Mouse (Mus musculus) kidney, postnatal 0 days (tissue): ENCODE data around the gene Inafm2. TPM values are rescaled to one million over a fixed set of nuclear protein-coding genes. Genes with fewer than 3 reads are reported as not detected.

Experiments
- ATAC-seq: fragments of 200-750 bp; cut with Nextera tagmentation; replicated peaks from 2 replicates; pipeline ENCODE4 v1.8.0; 2017; ENCODE audit warnings: low read depth, moderate number of reproducible peaks, moderate TSS enrichment, moderate library complexity; ENCODE audit not compliant: low FRiP score
- DNase-seq: peaks from one replicate; pipeline ENCODE4 v3.0.0-alpha.2; 2016; ENCODE audit warnings: low spot score
- H3K27ac ChIP-seq: fragments of 300-500 bp; sonication (generic); 2 replicates; pipeline ENCODE4 v1.5.1; 2014; ENCODE audit warnings: mild to moderate bottlenecking
- H3K27me3 ChIP-seq: fragments of 300-500 bp; sonication (generic); 2 replicates; pipeline ENCODE4 v1.6.1; 2014; ENCODE audit warnings: low read length, mixed read lengths; ENCODE audit not compliant: insufficient read depth
- H3K36me3 ChIP-seq: fragments of 300-500 bp; sonication (generic); 2 replicates; pipeline ENCODE4 v1.6.1; 2014; ENCODE audit warnings: low read length, mixed read lengths; ENCODE audit not compliant: insufficient read depth
- H3K4me1 ChIP-seq: fragments of 300-500 bp; sonication (generic); replicated peaks from 2 replicates; pipeline ENCODE4 v1.6.1; 2014; ENCODE audit warnings: antibody characterized with exemption, low read length, mixed read lengths; ENCODE audit not compliant: insufficient read depth
- H3K4me2 ChIP-seq: fragments of 300-500 bp; sonication (generic); 2 replicates; pipeline ENCODE4 v1.6.1; 2014; ENCODE audit warnings: mild to moderate bottlenecking, low read length, moderate library complexity, mixed read lengths
- H3K4me3 ChIP-seq: fragments of 300-500 bp; sonication (generic); replicated peaks from 2 replicates; pipeline ENCODE4 v1.5.1; 2014; ENCODE audit warnings: low read depth, low read length
- H3K9ac ChIP-seq: fragments of 300-500 bp; sonication (generic); 2 replicates; pipeline ENCODE4 v1.6.1; 2014; ENCODE audit warnings: low read depth, low read length
- H3K9me3 ChIP-seq: fragments of 300-500 bp; sonication (generic); replicated peaks from 2 replicates; pipeline ENCODE4 v1.6.1; 2016; ENCODE audit warnings: low read length, inconsistent platforms, mixed read lengths
- CTCF ChIP-seq: IDR thresholded peaks from 2 replicates; pipeline ENCODE4 v1.5.1; 2016; ENCODE audit warnings: antibody characterized with exemption, low read depth, mild to moderate bottlenecking, moderate library complexity
- WGBS: fragments of 180-500 bp; shearing (Covaris S2); extraction: QIAGEN DNeasy Blood & Tissue Kit; methylation state at CpG from one replicate; pipeline ENCODE4 v1.1.7; 2014; 5-methylcytosine and 5-hydroxymethylcytosine counted together
- polyA plus RNA-seq: library from polyadenylated mRNA; unstranded; fragments of >200 nt; fragmentation: Nextera tagmentation; extraction: Ambion mirVana; gene quantifications from 2 replicates; pipeline ENCODE4 v1.2.1, GENCODE M21; 2015

Inafm2 gene
- polyA plus RNA-seq, 1 experiment from 2014 or later: 16.1 TPM

DNA sequence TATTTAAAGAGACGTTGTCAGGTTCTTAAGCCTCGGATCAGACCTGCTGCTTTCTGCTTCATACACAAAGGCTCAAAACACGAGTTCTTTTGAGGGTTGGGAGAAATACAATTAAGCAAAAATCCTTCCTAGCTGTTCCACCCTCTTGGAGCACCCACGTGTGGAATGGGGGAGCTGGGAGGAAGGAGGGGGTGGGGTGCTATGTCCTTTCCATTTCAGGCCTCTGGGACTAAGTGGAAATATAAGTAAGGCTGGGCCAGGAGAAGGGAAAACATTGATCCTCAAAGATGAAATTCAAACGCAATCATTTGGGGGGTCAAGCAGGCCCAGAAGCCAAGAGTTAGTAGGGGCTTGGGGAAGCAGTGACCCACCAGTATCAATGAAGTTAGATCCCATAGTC lies 44.4 kb upstream of the Inafm2 start:
- TF ChIP-seq CTCF: no peak
- H3K27ac ChIP-seq: no peak overlapping the region
- 22% methylated on average over 5 of the region's 5 CpGs for WGBS
- no peak overlapping the region for H3K4me2 ChIP-seq
- DNase-seq: no peak
- H3K36me3 ChIP-seq: no peaks in the 10 kb centered on the region
- no peak overlapping the region for H3K4me3 ChIP-seq
- no peak for ATAC-seq
- peaks cover 60% of the 10 kb centered on the region for H3K27me3 ChIP-seq
- H3K9me3 ChIP-seq: no peaks in the 10 kb centered on the region
- H3K4me1 ChIP-seq: peaks cover 17% of the 10 kb centered on the region
- no peak overlapping the region for H3K9ac ChIP-seq

DNA sequence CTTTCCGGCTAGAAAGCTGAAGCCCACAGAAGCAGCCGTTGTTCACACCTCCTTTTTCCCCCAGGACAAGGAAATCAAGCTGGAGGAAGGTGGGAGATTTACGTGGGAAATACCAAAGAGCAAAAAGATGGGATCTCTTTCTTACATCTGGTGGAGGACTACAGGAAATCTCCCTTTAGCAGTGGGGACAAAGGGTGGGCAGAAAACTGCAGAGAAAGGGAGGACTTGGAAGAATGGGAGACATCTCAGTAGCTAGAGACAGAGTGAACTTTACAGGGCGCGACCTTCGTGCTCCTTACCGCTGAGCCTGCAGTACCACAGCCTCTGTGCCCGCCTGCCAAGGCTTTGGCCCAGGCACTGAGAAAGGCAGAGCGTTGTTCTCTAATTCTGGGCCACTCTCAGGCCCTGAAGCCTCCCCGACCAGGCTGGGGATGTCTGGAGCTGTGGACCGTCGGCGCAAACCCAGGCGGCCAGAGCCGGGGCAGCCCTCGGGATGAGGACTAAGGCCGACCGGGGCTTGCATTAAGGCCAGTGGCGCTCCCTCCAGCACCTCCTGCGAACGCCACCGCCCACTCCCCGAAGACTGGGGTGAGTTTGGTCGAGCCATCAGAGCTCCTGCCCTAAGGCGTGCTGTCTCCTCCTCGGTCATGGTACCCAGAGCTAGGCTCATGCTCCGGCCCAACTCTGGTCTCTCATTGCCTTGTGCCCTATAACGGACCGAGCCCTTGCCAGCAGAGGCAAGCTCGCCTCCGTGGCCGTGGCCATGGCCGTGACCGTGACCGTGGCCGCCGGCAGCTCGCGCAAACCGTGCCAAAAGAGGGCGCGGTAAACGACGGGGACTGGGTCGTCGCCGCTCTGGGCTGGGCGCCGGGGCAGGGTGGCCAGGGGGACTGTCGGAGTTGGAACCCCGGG lies 43.3 kb upstream of the Inafm2 start:
- Histone ChIP-seq H3K9ac (no peak overlapping the region; the same call in 1 of the 2 replicates), H3K27me3 (peaks cover 64% of the 10 kb centered on the region), H3K4me3 (peak overlapping the region; percentile 45), H3K9me3 (no peaks in the 10 kb centered on the region), H3K36me3 (no peaks in the 10 kb centered on the region), H3K4me1 (peaks cover 17% of the 10 kb centered on the region), H3K27ac (no peak overlapping the region), H3K4me2 (peak overlapping the region; percentile 63)
- no peak for TF ChIP-seq CTCF
- WGBS: 7% methylated on average over 51 of the region's 51 CpGs
- no peak for DNase-seq
- ATAC-seq: 0 out of 2 replicates have a peak, but pooled peaks have one; percentile 8

DNA sequence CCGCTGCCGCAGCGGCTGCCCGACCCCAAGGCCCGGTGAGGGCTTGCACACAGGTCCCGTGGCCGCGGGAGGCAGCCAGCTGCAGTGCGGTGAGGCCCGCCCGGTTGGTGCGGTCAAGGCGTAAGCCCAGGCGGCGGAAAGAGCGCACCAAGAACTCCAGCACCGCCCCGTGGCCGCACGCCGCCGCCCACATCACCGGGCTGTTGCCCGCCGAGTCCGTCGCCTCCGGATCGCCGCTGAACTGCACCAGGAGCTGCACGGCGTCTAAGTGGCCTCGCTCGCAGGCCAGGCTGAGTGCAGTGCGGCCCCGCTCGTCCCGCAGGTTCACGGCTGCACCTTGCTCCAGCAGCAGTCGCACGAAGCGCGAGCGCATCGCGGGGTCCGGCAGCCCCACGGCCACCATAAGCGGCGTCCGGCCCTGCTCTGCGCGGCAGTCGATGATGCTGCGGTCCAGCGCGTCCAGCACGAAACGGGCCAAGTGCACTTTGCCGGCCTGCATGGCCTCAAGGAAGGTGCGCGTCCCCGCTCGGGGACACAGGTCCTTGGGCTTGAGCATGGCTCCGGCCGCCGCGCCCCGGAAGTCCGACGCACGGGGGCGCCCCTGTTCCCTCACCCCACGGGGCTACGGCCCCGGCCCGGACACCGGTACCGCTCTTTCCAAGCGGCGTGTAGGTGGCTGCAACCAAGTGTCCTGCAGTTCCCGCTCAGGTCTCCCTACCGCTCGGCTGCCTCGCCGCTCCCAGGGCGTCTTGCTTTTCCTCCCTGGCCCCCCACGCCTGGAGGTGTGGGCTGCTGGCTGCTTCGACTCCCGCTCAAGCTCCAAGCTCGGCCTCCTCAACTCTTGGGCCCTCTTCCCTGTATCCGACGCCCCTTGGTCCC lies 42.4 kb upstream of the Inafm2 start:
- no peaks in the 10 kb centered on the region for H3K9me3 ChIP-seq
- WGBS: under 1% methylated on average over 93 of the region's 93 CpGs
- H3K27ac ChIP-seq: no peak overlapping the region
- H3K4me3 ChIP-seq: peak overlapping the region; percentile 45
- DNase-seq (peak; percentile 48), ATAC-seq (peak; percentile 41; the same call in 1 of the 2 replicates)
- H3K4me1 ChIP-seq: peaks cover 17% of the 10 kb centered on the region
- TF ChIP-seq CTCF: peak; percentile 24
- no peaks in the 10 kb centered on the region for H3K36me3 ChIP-seq
- peak overlapping the region; percentile 63 for H3K4me2 ChIP-seq
- no peak overlapping the region; the same call in 1 of the 2 replicates for H3K9ac ChIP-seq
- H3K27me3 ChIP-seq: peaks cover 64% of the 10 kb centered on the region

DNA sequence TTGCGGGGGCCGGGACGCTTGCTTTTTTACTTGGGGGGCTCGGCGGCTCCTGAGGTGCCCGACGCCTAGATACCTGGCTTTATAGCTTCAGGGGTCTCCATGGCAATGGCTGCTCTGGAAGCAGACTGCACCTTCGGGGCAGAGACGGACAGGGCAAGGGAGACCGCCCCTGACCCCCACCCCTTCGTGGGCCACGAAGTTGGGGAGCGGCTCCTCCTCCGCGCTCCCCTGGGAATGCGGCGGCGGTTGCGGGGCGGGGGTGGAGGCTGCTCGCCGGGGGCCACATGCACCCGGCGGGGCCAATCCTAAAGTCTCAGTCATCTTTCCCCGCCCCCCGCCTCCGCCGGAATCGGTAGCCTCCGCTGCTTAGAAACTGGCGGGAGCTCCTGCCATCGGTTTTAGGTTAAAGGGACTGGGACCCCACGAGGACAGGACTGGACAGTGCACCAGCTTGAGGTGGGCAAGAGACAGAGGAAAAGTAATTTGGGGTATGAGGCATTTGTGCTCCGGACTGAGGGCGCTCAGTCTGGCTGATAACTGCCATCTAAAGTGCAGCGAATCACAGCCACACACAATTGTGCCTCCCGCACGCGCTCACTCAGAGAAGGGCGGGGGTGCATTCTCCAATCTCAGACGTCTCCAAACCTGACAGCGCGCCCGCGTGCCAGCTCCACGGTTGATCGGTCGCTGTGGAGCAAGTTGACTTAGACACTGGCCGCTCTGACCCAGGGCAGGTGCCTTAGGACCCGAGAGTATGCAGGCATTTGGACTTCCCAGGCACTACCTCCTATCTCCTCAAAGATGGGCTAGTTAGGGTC lies 41.4 kb upstream of the Inafm2 start, which contains the start of gene Ankrd63:
Ankrd63 (minus strand) TSS at position 51 of the 818 bp plus-strand sequence.
- TF ChIP-seq CTCF: no peak
- H3K4me3 ChIP-seq: peak within 1 kb of the TSS; percentile 45
- whole genome bisulfite sequencing: 2% methylated on average over 50 of the region's 50 CpGs
- H3K4me2 ChIP-seq: peak within 1 kb of the TSS; percentile 63
- peaks cover 64% of the 10 kb centered on the region for H3K27me3 ChIP-seq
- no peak within 1 kb of the TSS for H3K27ac ChIP-seq
- H3K36me3 ChIP-seq: no peaks in the 10 kb centered on the region
- ATAC-seq (no peak), DNase-seq (no peak)
- no peaks in the 10 kb centered on the region for H3K9me3 ChIP-seq
- no peak within 1 kb of the TSS; the same call in 1 of the 2 replicates for H3K9ac ChIP-seq
- peaks cover 17% of the 10 kb centered on the region for H3K4me1 ChIP-seq

DNA sequence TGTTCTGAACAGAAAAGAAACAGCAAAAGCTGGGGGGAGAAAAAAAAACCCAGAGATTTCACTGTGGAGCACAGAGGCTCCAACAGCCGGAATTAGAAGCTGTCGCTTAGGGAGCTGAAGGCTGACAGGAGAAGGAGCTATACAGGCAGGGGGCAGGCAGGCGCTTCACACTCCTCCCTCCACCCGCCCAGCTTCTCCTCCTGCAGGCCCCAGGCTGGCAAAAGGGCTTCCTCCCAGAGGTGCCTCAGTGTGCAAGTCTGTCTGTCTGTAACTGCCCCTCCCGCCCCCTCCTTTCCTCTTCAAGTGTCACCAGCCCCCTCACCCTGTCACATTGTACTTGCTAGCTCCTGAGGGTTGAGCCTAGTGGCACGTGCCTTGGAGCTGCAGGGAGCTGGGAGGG lies 39.1 kb upstream of the Inafm2 start:
- no peak for TF ChIP-seq CTCF
- H3K27me3 ChIP-seq: peaks cover 65% of the 10 kb centered on the region
- H3K4me1 ChIP-seq: peaks cover 29% of the 10 kb centered on the region
- 19% methylated on average over 6 of the region's 6 CpGs for WGBS
- no peaks in the 10 kb centered on the region for H3K36me3 ChIP-seq
- H3K4me2 ChIP-seq: no peak overlapping the region
- H3K9ac ChIP-seq: no peak overlapping the region
- DNase-seq: no peak
- no peak for ATAC-seq
- H3K9me3 ChIP-seq: no peaks in the 10 kb centered on the region
- no peak overlapping the region for H3K27ac ChIP-seq
- no peak overlapping the region for H3K4me3 ChIP-seq
